Mouse (Mus musculus) liver, embryonic 14.5 days (tissue): ENCODE results near the gene Pla2r1.

Experiments
- CTCF ChIP-seq: IDR thresholded peaks from 2 replicates; pipeline ENCODE4 v1.5.1; 2016; ENCODE audit warnings: antibody characterized with exemption, low read depth, control low read depth
- EP300 ChIP-seq: IDR thresholded peaks from 2 replicates; pipeline ENCODE4 v1.6.1; 2016; ENCODE audit warnings: antibody characterized with exemption, low read depth

- TF ChIP-seq CTCF = no peak
- TF ChIP-seq EP300 = no peak
Measured at GRCm38 (mm10) chr2:60538274-60538673, 14.8 kb downstream of the Pla2r1 start.
